Mouse (Mus musculus): ENCODE results near the gene Cbx6. TPM values are rescaled to one million over a fixed set of nuclear protein-coding genes. Genes with fewer than 3 reads are reported as not detected.
A peak's percentile ranks its signal among the peaks of the same experiment; 100 is the strongest.

Gene Cbx6
- polyA plus RNA-seq, 1 experiment from 2014 or later: 18.1 TPM

- no peak overlapping the region for H3K4me3 ChIP-seq
- peaks cover 5% of the 10 kb centered on the region; the same call in 1 of the 2 replicates for H3K4me1 ChIP-seq
- no peaks in the 10 kb centered on the region for H3K27me3 ChIP-seq (replicated peaks; ENCODE audit: low read depth, poor library complexity, severe bottlenecking)
- no peak overlapping the region for H3K27ac ChIP-seq (replicated peaks)
- H3K36me3 ChIP-seq (replicated peaks): no peaks in the 10 kb centered on the region
- no peak for DNase-seq (ENCODE audit: low spot score)
- 85% methylated on average over 5 of the region's 5 CpGs for WGBS
- no peaks in the 10 kb centered on the region for H3K9me3 ChIP-seq
These were observed 24.5 kb upstream of the Cbx6 start for GRCm38 (mm10) chr15:79858979-79859378.

DNA sequence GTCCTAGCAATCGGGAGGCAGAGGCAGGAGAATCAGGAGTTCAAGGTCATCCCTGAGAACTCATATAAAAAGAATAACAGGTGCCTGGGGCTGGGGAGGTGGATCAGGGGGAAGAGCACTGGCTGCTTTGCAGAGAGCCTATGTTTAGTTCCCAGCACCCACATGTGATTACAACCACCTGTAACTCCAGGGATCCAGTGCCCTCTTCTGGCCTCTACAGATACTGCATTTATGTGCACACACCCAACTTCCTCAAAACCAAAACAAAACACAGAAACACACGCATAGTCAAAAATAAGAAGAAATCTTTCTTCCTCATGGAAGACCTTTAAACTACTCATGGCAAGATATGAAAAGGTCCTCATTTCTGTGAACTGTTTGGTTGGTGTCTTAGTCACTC lies 15.7 kb upstream of the Cbx6 start:
- no peak for DNase-seq (ENCODE audit: low spot score)
- Histone ChIP-seq H3K27ac (replicated peaks) (no peak overlapping the region), H3K36me3 (replicated peaks) (no peaks in the 10 kb centered on the region), H3K9me3 (no peaks in the 10 kb centered on the region; the same call in 1 of the 2 replicates), H3K4me1 (peaks cover 15% of the 10 kb centered on the region), H3K27me3 (replicated peaks; ENCODE audit: low read depth, poor library complexity, severe bottlenecking) (peaks cover 8% of the 10 kb centered on the region; the same call in 1 of the 2 replicates), H3K4me3 (no peak overlapping the region)
- WGBS: 95% methylated on average over 2 of the region's 2 CpGs

- Histone ChIP-seq H3K36me3 (replicated peaks) (no peaks in the 10 kb centered on the region), H3K4me3 (no peak overlapping the region), H3K27me3 (replicated peaks; ENCODE audit: low read depth, poor library complexity, severe bottlenecking) (peaks cover 8% of the 10 kb centered on the region; the same call in 1 of the 2 replicates), H3K27ac (replicated peaks) (no peak overlapping the region), H3K4me1 (peaks cover 15% of the 10 kb centered on the region), H3K9me3 (no peaks in the 10 kb centered on the region; the same call in 1 of the 2 replicates)
- DNase-seq (ENCODE audit: low spot score): no peak
- 21% methylated on average over 5 of the region's 5 CpGs for WGBS
These were observed 12.6 kb upstream of the Cbx6 start for GRCm38 (mm10) chr15:79847100-79847499.

DNA sequence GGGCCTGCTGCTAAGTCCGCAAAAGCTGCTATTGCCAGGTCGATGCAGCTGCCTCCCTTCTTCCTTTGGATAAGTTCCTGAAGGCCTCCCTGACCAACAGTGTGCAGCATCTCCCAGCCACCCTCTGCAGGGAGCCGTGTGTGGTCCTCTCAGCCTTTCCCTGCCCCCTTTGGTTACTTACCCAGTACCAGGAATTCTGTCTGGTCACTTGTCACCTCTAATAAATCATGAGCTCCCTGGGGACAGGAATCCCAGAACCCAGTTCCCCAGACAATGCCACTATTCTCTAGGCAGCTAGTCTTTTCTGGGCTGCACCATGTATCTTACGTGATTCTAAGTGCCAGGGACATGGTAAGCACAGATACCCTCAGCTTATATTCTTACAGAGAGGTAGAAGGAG lies 11.5 kb upstream of the Cbx6 start:
- Histone ChIP-seq H3K9me3 (no peaks in the 10 kb centered on the region; the same call in 1 of the 2 replicates), H3K36me3 (replicated peaks) (no peaks in the 10 kb centered on the region), H3K27me3 (replicated peaks; ENCODE audit: low read depth, poor library complexity, severe bottlenecking) (peaks cover 12% of the 10 kb centered on the region; the same call in 1 of the 2 replicates), H3K4me1 (peaks cover 15% of the 10 kb centered on the region), H3K27ac (replicated peaks) (no peak overlapping the region), H3K4me3 (no peak overlapping the region)
- WGBS: 73% methylated on average over 4 of the region's 4 CpGs
- no peak for DNase-seq (ENCODE audit: low spot score)

GRCm38 (mm10) chr15:79842985-79843384 lies 8.5 kb upstream of the Cbx6 start:
- no peak for DNase-seq (ENCODE audit: low spot score)
- no peaks in the 10 kb centered on the region for H3K36me3 ChIP-seq (replicated peaks)
- peaks cover 16% of the 10 kb centered on the region; the same call in 1 of the 2 replicates for H3K27me3 ChIP-seq (replicated peaks; ENCODE audit: low read depth, poor library complexity, severe bottlenecking)
- 88% methylated on average over 3 of the region's 3 CpGs for WGBS
- peaks cover 13% of the 10 kb centered on the region for H3K4me1 ChIP-seq
- no peaks in the 10 kb centered on the region for H3K9me3 ChIP-seq
- H3K4me3 ChIP-seq: no peak overlapping the region
- no peak overlapping the region for H3K27ac ChIP-seq (replicated peaks)

GRCm38 (mm10) chr15:79840281-79840680 lies 5.8 kb upstream of the Cbx6 start:
- Histone ChIP-seq H3K4me3 (no peak overlapping the region), H3K27me3 (replicated peaks; ENCODE audit: low read depth, poor library complexity, severe bottlenecking) (0 out of 2 replicates have a peak, but pooled peaks cover 11% of the 10 kb centered on the region), H3K27ac (replicated peaks) (no peak overlapping the region), H3K36me3 (replicated peaks) (no peaks in the 10 kb centered on the region), H3K4me1 (peaks cover 5% of the 10 kb centered on the region), H3K9me3 (no peaks in the 10 kb centered on the region)
- 71% methylated on average over 2 of the region's 2 CpGs for WGBS
- no peak for DNase-seq (ENCODE audit: low spot score)

DNA sequence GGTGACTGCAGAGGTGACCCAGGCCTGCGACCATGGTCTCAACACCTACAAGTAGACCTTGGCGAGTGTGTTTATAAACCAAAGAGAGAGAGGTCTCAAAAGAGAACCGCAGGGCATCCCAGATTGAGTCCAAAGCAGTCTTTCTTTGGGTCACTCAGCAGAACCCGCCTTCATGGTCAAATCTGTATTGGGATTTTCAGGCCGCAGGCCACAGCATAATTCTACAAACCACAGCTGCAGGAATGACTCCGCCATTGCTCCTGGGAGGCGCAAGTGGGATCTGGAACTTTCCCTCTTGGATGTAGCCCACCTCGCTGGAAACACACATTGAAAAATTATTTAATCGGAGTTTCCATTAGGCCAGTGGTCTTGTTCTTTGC lies 383 bp upstream of the Cbx6 start:
- 60% methylated on average over 9 of the region's 9 CpGs for WGBS
- Histone ChIP-seq H3K4me3 (peak overlapping the region; percentile 89), H3K4me1 (peaks cover 49% of the 10 kb centered on the region), H3K36me3 (replicated peaks) (peaks cover 9% of the 10 kb centered on the region), H3K9me3 (no peaks in the 10 kb centered on the region), H3K27me3 (replicated peaks; ENCODE audit: low read depth, poor library complexity, severe bottlenecking) (no peaks in the 10 kb centered on the region), H3K27ac (replicated peaks) (peak overlapping the region; percentile 94)
- DNase-seq (ENCODE audit: low spot score): no peak

DNA sequence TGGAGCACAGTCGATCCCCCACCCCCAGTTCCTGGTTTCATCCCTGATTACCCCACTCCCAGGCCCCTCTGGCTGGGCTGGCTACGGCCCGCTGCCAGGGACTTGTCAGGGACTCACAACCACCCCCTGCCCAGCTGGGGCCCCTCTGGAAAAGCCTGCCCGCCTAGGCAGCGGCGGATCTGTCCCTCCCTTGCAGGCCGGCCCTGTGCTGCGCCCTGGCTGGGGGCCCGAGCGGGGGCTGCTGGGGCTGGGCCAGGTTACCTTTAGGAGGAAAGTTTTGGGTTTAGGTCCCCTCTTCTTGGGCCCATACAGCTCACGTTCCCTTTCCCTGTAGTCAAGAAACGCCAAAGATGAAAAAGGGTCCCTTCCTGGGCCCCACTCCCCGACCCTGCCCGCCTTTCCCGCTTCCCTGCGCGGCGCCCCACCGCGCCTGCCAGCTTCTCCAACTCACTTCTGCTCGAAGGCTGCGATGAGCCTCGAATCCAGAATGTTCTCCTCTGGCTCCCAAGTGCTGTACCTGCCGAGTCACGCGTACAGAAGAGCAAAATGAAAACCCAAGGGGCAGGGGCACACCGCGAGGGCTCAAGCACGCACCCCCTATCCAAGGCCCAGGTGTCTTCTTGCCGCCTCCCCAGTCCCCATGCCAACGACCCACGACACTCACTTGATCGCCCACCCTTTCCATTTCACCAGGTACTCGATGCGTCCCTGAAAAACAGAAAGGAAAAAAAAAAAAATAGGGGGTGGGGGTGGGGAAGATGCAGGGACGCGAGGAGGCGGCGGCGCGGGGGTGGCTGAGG lies 1.0 kb downstream of the Cbx6 start:
- no peaks in the 10 kb centered on the region for H3K9me3 ChIP-seq
- H3K4me3 ChIP-seq: peak overlapping the region; percentile 89
- WGBS: under 1% methylated on average over 41 of the region's 41 CpGs
- peaks cover 16% of the 10 kb centered on the region for H3K36me3 ChIP-seq (replicated peaks)
- H3K27ac ChIP-seq (replicated peaks): peak overlapping the region; percentile 94
- DNase-seq (ENCODE audit: low spot score): peak; percentile 56
- no peaks in the 10 kb centered on the region for H3K27me3 ChIP-seq (replicated peaks; ENCODE audit: low read depth, poor library complexity, severe bottlenecking)
- peaks cover 63% of the 10 kb centered on the region for H3K4me1 ChIP-seq

GRCm38 (mm10) chr15:79832064-79832900 lies 2.2 kb downstream of the Cbx6 start:
- Histone ChIP-seq H3K4me3 (peak overlapping the region; percentile 89), H3K36me3 (replicated peaks) (peaks cover 28% of the 10 kb centered on the region), H3K9me3 (no peaks in the 10 kb centered on the region), H3K27me3 (replicated peaks; ENCODE audit: low read depth, poor library complexity, severe bottlenecking) (no peaks in the 10 kb centered on the region), H3K4me1 (peaks cover 70% of the 10 kb centered on the region), H3K27ac (replicated peaks) (no peak overlapping the region)
- 29% methylated on average over 18 of the region's 18 CpGs for WGBS
- DNase-seq (ENCODE audit: low spot score): peak; percentile 84

DNA sequence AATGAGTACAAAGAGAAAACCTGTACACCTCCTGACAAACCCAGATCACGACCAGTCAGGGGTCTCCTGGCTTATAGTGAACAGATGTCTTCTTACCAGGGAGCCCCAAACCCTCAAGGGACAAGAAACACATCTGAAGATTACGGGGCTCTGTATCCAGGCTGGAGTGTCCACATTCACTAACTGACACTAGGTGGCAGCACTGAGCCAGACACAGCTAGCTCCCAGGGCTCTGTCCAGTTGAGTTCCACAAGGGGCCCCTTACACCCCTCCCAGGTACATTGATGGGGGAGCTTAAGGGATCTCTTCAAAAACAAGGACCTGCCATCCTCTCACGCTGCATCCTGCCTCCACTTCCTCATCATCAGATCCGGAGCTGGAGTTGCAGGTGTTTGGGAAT lies 4.1 kb downstream of the Cbx6 start:
- peak; percentile 77 for DNase-seq (ENCODE audit: low spot score)
- Histone ChIP-seq H3K4me1 (peaks cover 80% of the 10 kb centered on the region), H3K9me3 (no peaks in the 10 kb centered on the region), H3K27ac (replicated peaks) (no peak overlapping the region), H3K4me3 (no peak overlapping the region), H3K36me3 (replicated peaks) (peaks cover 43% of the 10 kb centered on the region), H3K27me3 (replicated peaks; ENCODE audit: low read depth, poor library complexity, severe bottlenecking) (no peaks in the 10 kb centered on the region)
- WGBS: 8% methylated on average over 4 of the region's 4 CpGs

DNA sequence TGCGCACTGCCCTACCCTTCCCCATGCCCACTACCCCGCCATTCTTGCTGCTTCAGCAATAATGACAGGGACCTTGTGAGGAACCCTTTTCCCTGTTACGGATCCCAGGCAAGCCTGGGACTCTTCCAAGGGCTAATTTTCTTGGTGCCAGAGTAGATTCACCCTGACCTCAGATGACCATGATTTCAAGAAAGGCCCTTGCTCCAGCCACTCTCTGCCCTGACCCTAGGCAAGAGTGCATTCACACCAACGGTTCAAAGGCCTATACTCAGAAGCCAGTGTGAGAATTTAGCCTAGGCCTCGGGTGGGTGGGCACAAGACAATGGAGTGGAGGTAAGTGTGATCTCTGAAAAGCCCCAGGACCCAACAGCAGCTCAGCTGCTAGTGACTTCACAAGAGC lies 5.1 kb downstream of the Cbx6 start:
- 78% methylated on average over 5 of the region's 5 CpGs for WGBS
- H3K27me3 ChIP-seq (replicated peaks; ENCODE audit: low read depth, poor library complexity, severe bottlenecking): no peaks in the 10 kb centered on the region
- no peak overlapping the region for H3K27ac ChIP-seq (replicated peaks)
- no peak overlapping the region for H3K4me3 ChIP-seq
- H3K4me1 ChIP-seq: peaks cover 79% of the 10 kb centered on the region
- DNase-seq (ENCODE audit: low spot score): no peak
- H3K36me3 ChIP-seq (replicated peaks): peaks cover 50% of the 10 kb centered on the region
- no peaks in the 10 kb centered on the region for H3K9me3 ChIP-seq

DNA sequence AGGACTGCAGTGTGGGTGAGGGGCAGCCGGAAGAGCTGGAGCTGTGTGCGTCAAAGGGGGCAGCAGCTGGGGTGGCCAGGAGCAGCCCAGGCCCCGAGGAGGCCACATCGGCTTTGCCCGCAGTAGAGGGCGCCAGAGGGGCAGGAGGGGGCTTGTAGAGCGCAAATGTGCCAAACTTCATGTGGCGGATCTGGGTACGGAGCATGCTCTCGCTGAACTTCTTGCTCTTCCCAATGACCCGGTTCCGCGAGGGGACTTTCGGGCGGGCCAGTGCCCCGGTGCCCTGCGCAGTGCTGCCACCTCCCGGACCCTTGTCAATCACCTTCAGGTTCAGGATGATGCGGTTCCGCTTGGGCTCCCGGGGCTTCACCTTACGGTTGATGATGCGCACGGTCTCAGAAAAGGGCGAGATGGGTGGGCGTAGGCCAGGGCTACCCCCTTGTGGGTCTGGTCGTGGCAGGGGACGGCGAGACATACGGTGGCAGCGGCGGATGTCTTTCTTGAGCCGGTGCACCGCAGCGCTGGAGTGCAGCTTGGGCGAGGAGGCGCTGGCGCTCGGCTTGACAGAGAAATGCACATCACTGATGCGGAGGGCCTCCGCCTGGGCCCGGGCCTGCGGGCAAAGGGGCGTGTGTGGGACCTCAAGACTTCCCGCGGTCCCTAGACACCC lies 6.0 kb downstream of the Cbx6 start:
- no peaks in the 10 kb centered on the region for H3K27me3 ChIP-seq (replicated peaks; ENCODE audit: low read depth, poor library complexity, severe bottlenecking)
- H3K4me3 ChIP-seq: peak overlapping the region; percentile 34
- peaks cover 54% of the 10 kb centered on the region for H3K36me3 ChIP-seq (replicated peaks)
- H3K9me3 ChIP-seq: no peaks in the 10 kb centered on the region
- peak; percentile 51 for DNase-seq (ENCODE audit: low spot score)
- H3K27ac ChIP-seq (replicated peaks): no peak overlapping the region
- peaks cover 75% of the 10 kb centered on the region for H3K4me1 ChIP-seq
- 60% methylated on average over 46 of the region's 46 CpGs for WGBS
